Mouse (Mus musculus) right cerebral cortex, postnatal 4 days (tissue): ENCODE measurements around the gene Syne1.
A peak's percentile ranks its signal among the peaks of the same experiment; 100 is the strongest.

Experiments used
- DNase-seq: peaks from one replicate; pipeline ENCODE4 v3.0.0-alpha.2; 2022

Gene Syne1

GRCm38 (mm10) chr10:5124757-5125156 lies 426.5 kb downstream of the Syne1 start:
- no peak for DNase-seq

- no peak for DNase-seq
These were observed 434.6 kb downstream of the Syne1 start for GRCm38 (mm10) chr10:5116720-5117119.

GRCm38 (mm10) chr10:5116155-5116554 lies 435.1 kb downstream of the Syne1 start:
- DNase-seq, result no peak

GRCm38 (mm10) chr10:5110773-5111172 lies 440.5 kb downstream of the Syne1 start:
- DNase-seq, result no peak

GRCm38 (mm10) chr10:5097754-5098137 lies 453.5 kb downstream of the Syne1 start:
- DNase-seq, result no peak

GRCm38 (mm10) chr10:5096996-5097753 lies 454.1 kb downstream of the Syne1 start:
- peak; percentile 24 for DNase-seq

- no peak for DNase-seq
These were observed 462.1 kb downstream of the Syne1 start for GRCm38 (mm10) chr10:5089133-5089532.

- DNase-seq, result no peak
These were observed 463.9 kb downstream of the Syne1 start for GRCm38 (mm10) chr10:5087336-5087735.

GRCm38 (mm10) chr10:5086329-5086728 lies 465.0 kb downstream of the Syne1 start:
- DNase-seq, result no peak

- no peak for DNase-seq
These were observed 465.5 kb downstream of the Syne1 start for GRCm38 (mm10) chr10:5085792-5086191.

- no peak for DNase-seq
These were observed 467.6 kb downstream of the Syne1 start for GRCm38 (mm10) chr10:5083716-5084115.

GRCm38 (mm10) chr10:5079945-5080468 lies 471.3 kb downstream of the Syne1 start:
- DNase-seq, result peak; percentile 15

- no peak for DNase-seq
These were observed 475.6 kb downstream of the Syne1 start for GRCm38 (mm10) chr10:5075724-5076123.

GRCm38 (mm10) chr10:5072054-5072453 lies 479.2 kb downstream of the Syne1 start:
- DNase-seq, result no peak

- no peak for DNase-seq
These were observed 480.4 kb downstream of the Syne1 start for GRCm38 (mm10) chr10:5070941-5071231.

- no peak for DNase-seq
These were observed 480.9 kb downstream of the Syne1 start for GRCm38 (mm10) chr10:5070168-5070940.

- DNase-seq, result no peak
These were observed 482.5 kb downstream of the Syne1 start, which contains the start of gene Gm10097 for GRCm38 (mm10) chr10:5068676-5069265. TSS of gene Gm10097 (plus strand) at chr10:5069192.

- DNase-seq, result no peak
These were observed 484.2 kb downstream of the Syne1 start for GRCm38 (mm10) chr10:5067113-5067512.

- DNase-seq, result no peak
These were observed 491.3 kb downstream of the Syne1 start for GRCm38 (mm10) chr10:5059983-5060382.

GRCm38 (mm10) chr10:5058876-5059275 lies 492.4 kb downstream of the Syne1 start:
- DNase-seq, result no peak

GRCm38 (mm10) chr10:5057661-5058060 lies 493.6 kb downstream of the Syne1 start:
- DNase-seq, result no peak

- DNase-seq, result no peak
These were observed 494.3 kb downstream of the Syne1 start for GRCm38 (mm10) chr10:5056940-5057339.

GRCm38 (mm10) chr10:5056243-5056735 lies 495.0 kb downstream of the Syne1 start:
- no peak for DNase-seq

GRCm38 (mm10) chr10:5045671-5046070 lies 505.6 kb downstream of the Syne1 start:
- no peak for DNase-seq
